Mouse (Mus musculus): ENCODE measurements at regions not wholly inside any gene's neighbourhood (a gene's known extent, or its start where the extent isn't known, plus 50 kb on each side); places are given as distances from the start of the nearest gene placed in this dataset.

DNA sequence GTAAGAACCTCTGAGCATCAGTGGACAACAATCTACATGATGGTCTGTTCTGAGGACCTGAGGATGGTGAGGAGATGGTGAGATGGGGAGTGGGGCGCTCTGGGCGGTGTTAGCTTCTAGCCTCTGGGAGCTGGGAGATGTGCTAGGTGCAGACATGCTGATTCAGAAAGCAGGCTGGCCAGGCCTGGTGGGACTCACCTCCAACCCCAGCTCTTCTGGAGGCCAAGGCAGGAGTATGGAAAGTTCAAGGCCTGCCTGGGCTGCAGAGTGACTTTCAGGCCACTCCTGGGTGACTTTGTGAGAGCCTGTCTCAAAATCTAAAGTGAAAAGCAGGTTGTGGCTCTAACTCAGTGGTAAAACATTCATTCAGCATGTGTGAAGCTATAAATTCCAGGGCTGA, 171.6 kb downstream of the Rab11fip4 start:
- Histone ChIP-seq H3K27me3 (no peaks in the 10 kb centered on the region), H3K4me3 (no peak overlapping the region), H3K9me3 (no peaks in the 10 kb centered on the region), H3K9ac (no peak overlapping the region), H3K36me3 (no peaks in the 10 kb centered on the region), H3K4me1 (peaks cover 5% of the 10 kb centered on the region; the same call in 1 of the 2 replicates), H3K4me2 (replicated peaks) (no peak overlapping the region), H3K27ac (no peak overlapping the region)
- ATAC-seq (ENCODE audit: insufficient number of reproducible peaks, insufficient read depth, low FRiP score, low TSS enrichment) = no peak
- WGBS = 95% methylated on average over 2 of the region's 2 CpGs

DNA sequence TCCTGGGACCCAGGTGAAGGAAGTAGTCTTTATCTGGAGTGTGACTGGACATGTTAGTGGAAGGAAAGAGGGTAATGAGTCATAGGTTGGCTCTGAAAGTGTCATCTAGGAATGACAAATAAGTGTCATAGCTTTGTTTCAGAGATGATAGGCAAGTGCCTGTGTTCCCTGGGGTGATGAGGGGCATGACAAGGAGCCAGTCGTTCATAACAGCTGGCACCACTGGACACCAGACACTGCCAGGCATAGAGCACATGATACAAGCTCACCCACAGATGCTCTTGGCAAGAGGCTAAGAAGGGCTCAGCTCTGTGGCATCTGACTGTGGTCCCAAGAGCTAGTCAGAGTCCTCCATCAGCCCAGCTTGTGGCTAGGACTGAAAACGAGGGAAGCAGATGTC, 171.0 kb downstream of the Rab11fip4 start:
- Histone ChIP-seq H3K36me3 (no peaks in the 10 kb centered on the region), H3K4me3 (no peak overlapping the region), H3K9me3 (no peaks in the 10 kb centered on the region), H3K4me1 (peaks cover 5% of the 10 kb centered on the region; the same call in 1 of the 2 replicates), H3K9ac (no peak overlapping the region), H3K27me3 (no peaks in the 10 kb centered on the region), H3K27ac (no peak overlapping the region), H3K4me2 (replicated peaks) (no peak overlapping the region)
- 45% methylated on average over 2 of the region's 2 CpGs for WGBS
- no peak for ATAC-seq (ENCODE audit: insufficient number of reproducible peaks, insufficient read depth, low FRiP score, low TSS enrichment)

DNA sequence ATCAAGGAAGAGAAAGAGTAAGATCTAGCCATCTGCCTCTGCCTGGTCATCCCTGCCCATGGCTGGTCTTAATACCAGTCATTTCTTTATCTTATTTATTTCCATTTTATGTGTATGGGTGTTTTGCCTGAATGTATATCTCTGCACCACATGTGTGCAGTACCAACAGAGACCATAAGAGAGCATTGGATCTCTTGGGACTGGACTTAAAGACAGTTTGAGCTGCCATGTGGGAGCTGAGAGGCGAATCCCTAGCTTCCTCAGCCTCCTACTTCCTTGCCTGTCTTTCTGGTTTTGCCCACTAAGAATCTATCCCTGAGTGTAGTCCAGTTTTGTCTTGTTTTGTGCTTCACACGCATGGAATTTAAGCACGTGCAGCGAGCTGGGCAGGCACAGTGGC, 169.5 kb downstream of the Rab11fip4 start:
- Histone ChIP-seq H3K9ac (no peak overlapping the region), H3K4me2 (replicated peaks) (no peak overlapping the region), H3K9me3 (no peaks in the 10 kb centered on the region), H3K27me3 (no peaks in the 10 kb centered on the region), H3K4me3 (no peak overlapping the region), H3K27ac (no peak overlapping the region), H3K36me3 (no peaks in the 10 kb centered on the region), H3K4me1 (peaks cover 3% of the 10 kb centered on the region; the same call in 1 of the 2 replicates)
- WGBS = 85% methylated on average over 4 of the region's 4 CpGs
- ATAC-seq (ENCODE audit: insufficient number of reproducible peaks, insufficient read depth, low FRiP score, low TSS enrichment) = no peak

DNA sequence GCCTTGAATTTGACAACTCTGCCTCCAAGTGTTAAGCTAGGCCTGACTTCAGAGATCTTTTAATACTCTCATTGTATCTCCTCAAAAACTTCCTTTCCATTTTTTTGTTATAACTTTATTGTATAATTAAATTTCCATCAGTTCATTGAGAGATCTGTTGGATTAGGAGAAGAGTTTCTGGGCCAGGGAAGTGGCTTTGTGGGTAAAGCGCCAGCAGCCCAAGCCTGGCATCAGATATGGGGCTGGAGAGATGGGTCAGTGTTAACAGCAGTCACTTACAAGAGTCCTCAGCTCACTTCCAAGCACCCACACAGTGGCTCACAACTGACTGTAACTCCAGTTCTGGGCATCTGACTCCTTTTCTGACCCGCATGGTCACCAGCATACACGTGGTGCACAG, 167.3 kb downstream of the Rab11fip4 start:
- no peak overlapping the region for H3K4me2 ChIP-seq (replicated peaks)
- H3K27ac ChIP-seq = no peak overlapping the region
- 98% methylated on average over 3 of the region's 3 CpGs for whole genome bisulfite sequencing
- no peak overlapping the region for H3K9ac ChIP-seq
- H3K27me3 ChIP-seq = no peaks in the 10 kb centered on the region
- H3K4me3 ChIP-seq = no peak overlapping the region
- no peak for ATAC-seq (ENCODE audit: insufficient number of reproducible peaks, insufficient read depth, low FRiP score, low TSS enrichment)
- no peaks in the 10 kb centered on the region for H3K9me3 ChIP-seq
- H3K4me1 ChIP-seq = no peaks in the 10 kb centered on the region
- no peaks in the 10 kb centered on the region for H3K36me3 ChIP-seq

DNA sequence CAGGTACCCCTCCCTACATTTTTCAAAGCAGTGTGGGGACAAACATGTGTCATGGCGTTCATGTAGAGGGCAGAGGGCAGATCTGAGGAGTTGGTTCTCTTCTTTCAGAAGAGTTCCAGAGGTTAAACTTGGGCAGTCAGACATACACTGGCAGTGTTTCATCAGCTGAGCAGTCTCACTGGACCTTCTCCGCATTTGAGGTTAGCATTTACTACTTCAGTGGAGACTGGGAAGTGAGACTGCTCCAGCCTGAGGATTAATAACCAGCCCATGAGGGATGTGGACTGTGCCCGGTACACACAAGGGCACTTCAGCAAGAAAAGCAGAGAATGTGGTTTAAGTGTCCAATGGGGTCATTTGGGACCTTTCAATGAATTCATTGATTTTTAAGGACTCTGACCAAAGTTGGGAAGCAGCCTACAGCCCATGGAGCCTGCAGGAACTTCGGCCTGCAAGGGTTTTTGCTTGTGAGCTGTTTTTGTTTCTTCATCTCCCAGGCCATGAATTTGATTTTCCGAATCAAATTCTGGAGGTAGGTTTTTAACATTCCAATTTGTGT, 166.6 kb downstream of the Rab11fip4 start:
- H3K9ac ChIP-seq = no peak overlapping the region
- H3K27ac ChIP-seq = no peak overlapping the region
- H3K4me3 ChIP-seq = no peak overlapping the region
- H3K4me2 ChIP-seq (replicated peaks) = no peak overlapping the region
- no peak for ATAC-seq (ENCODE audit: insufficient number of reproducible peaks, insufficient read depth, low FRiP score, low TSS enrichment)
- H3K9me3 ChIP-seq = no peaks in the 10 kb centered on the region
- WGBS = 73% methylated on average over 5 of the region's 5 CpGs
- H3K27me3 ChIP-seq = no peaks in the 10 kb centered on the region
- no peaks in the 10 kb centered on the region for H3K4me1 ChIP-seq
- no peaks in the 10 kb centered on the region for H3K36me3 ChIP-seq

DNA sequence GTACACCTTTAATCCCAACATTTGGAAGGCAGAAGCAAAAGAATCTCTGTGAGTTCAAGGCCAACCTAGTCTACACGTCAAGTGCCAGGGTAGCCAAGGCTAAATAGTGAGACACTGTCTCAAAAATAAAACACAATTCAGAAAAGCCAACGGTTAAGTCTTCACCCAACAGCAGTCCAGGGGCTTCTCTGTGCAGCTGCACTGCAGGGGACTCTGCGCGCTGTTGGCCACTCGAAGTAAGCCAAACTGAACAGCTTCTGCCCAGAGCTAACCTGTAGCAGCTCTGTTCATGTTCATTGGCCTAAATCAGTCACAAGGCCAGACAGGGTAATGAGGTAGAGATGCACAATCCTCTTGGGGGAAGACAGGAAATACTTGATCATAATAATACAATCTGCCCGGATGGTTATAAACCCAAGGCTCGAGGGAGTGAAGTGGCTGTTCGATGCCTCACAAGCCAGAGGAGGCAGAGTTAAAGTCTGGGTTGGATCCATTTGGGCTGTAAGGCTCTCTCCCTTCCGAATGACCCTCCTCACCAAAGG, 165.4 kb downstream of the Rab11fip4 start:
- no peak overlapping the region for H3K4me3 ChIP-seq
- H3K4me2 ChIP-seq (replicated peaks) = no peak overlapping the region
- no peak for ATAC-seq (ENCODE audit: insufficient number of reproducible peaks, insufficient read depth, low FRiP score, low TSS enrichment)
- H3K9me3 ChIP-seq = no peaks in the 10 kb centered on the region
- H3K36me3 ChIP-seq = no peaks in the 10 kb centered on the region
- H3K27me3 ChIP-seq = no peaks in the 10 kb centered on the region
- H3K9ac ChIP-seq = no peak overlapping the region
- no peaks in the 10 kb centered on the region for H3K4me1 ChIP-seq
- 80% methylated on average over 9 of the region's 9 CpGs for WGBS
- H3K27ac ChIP-seq = no peak overlapping the region

DNA sequence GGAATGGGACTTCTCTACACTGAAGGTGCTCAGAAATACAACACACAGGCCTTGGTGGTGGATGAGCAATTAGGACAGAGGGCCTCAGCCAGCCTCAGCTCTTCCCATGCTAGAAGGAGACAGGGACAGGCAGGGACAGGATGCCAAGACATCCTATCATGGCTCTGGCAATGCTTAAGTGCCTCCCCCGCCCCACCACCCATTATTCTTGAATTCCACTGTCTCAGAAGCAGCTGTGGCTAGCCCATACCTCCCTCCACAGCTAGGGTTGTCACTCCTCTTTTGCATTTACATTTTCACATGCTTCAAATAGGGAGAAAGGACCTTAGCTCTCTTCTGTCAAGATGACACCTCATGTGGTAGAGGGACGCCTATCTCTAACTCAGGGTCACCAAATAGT, 162.5 kb downstream of the Rab11fip4 start:
- Histone ChIP-seq H3K9ac (no peak overlapping the region), H3K27ac (no peak overlapping the region), H3K4me1 (no peaks in the 10 kb centered on the region), H3K36me3 (no peaks in the 10 kb centered on the region), H3K4me2 (replicated peaks) (no peak overlapping the region), H3K27me3 (no peaks in the 10 kb centered on the region), H3K4me3 (no peak overlapping the region), H3K9me3 (no peaks in the 10 kb centered on the region)
- ATAC-seq (ENCODE audit: insufficient number of reproducible peaks, insufficient read depth, low FRiP score, low TSS enrichment) = no peak
- WGBS = 87% methylated on average over 2 of the region's 2 CpGs

DNA sequence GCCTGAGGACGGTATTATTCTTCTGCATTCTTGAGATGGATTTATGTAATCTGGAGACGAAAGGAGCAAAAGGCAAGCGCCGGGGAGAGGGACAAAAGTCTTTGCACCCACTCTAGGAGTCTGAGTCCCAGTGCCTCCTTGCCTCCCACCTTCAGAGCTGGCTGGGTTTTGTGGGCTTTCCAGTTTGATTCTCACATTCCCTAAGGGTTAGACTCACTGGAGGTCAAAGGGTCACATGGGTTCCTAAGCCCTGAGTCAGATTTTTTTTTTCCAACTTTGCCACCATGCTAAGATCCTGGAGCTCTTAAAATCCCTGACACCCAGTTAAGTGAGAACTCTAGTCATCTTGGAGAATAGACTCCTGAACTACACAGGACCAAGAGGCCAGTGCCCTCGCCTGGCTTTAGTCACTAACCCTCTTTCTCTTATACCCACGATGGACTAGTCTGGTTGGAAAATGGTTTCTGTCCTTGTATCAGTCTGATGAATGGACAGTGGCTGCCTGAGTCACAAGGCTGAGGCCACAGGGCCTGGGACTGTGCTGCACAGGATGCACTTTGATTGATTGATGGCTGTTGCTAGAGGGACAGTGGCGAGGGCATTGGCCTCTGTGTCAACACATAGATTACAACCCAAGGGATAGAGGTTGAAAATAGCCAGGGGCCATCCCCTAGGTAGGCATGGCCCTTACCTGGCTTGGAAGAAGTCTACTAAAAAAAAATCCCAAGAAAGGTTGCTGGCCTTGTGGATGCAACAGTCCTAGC, 161.9 kb downstream of the Rab11fip4 start:
- no peak for ATAC-seq (ENCODE audit: insufficient number of reproducible peaks, insufficient read depth, low FRiP score, low TSS enrichment)
- 57% methylated on average over 7 of the region's 7 CpGs for WGBS

DNA sequence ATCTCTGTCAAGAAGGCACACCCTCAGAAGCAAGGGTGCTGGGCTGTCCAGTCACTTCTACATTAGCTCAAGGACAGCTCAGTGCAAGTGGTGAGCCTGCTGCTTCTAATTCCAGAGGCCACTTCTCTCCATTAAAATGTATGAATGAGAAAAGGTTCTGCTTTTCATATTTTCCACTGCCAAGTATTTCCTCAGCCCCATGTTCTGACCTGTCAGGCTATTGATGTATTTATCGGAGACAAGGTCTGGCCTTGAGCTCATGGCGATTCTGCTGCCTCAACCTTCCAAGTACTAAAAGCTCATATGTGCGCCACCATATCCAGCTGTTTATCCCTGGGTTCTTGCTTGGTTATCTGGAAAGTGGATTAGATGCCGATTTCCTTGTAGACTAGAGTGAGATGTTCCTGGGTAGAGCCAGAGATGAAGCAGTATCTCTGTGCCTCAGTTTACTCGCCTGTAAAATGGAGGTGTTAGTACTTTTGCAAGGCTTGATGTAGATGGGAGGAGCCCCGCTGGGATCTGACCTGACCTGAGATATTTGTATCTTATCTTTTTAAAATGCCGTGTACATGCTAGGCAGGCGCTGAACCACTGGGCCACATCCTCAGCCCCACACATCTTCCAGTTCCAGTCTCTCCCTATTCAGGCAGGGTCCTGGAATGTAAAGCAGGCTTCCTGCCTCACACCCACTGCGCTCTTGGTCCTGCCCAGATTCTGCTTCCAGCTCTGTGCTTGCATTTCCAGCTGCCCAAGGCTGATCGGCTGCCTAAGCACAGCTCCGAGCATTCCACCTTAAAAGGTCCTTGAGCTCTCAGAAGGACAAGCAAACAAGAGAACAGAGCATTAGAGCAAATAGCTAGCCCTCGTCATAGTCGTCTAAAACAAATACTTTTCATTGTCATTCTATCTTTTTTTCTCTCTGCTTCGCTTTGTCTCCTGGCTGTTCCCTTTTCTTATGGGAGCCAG, 161.0 kb downstream of the Rab11fip4 start:
- 62% methylated on average over 14 of the region's 14 CpGs for WGBS
- Histone ChIP-seq H3K27me3 (no peaks in the 10 kb centered on the region), H3K36me3 (no peaks in the 10 kb centered on the region), H3K4me3 (no peak overlapping the region), H3K4me2 (replicated peaks) (no peak overlapping the region), H3K9ac (no peak overlapping the region), H3K4me1 (no peaks in the 10 kb centered on the region), H3K9me3 (no peaks in the 10 kb centered on the region), H3K27ac (0 out of 2 replicates have a peak overlapping the region, but pooled peaks have one; percentile 2)
- ATAC-seq (ENCODE audit: insufficient number of reproducible peaks, insufficient read depth, low FRiP score, low TSS enrichment) = no peak

More for the DNA sequence above, 161.9 kb downstream of the Rab11fip4 start:
- Histone ChIP-seq H3K4me1 (no peaks in the 10 kb centered on the region), H3K4me3 (no peak overlapping the region), H3K9me3 (no peaks in the 10 kb centered on the region), H3K4me2 (replicated peaks) (no peak overlapping the region), H3K9ac (no peak overlapping the region), H3K36me3 (no peaks in the 10 kb centered on the region), H3K27me3 (no peaks in the 10 kb centered on the region), H3K27ac (0 out of 2 replicates have a peak overlapping the region, but pooled peaks have one; percentile 2)

DNA sequence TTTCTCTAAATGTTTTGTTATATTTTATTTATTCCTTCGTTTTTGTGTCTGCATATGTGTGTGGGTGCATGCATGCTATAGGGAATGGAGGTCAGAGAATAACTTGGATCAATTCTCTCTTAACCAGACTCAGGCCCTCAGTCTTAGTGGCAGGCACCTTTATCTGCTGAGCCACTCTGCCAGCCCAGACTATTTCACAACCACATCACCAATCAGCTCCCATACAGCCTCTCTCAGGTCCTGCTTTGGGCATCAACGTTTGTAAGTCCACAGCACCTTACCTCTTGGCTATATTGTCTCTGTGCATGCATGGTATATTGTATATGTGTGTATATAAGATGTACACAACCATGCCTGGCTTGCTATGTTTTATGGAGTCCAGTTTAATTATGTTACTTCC, 159.9 kb downstream of the Rab11fip4 start:
- 81% methylated on average over 2 of the region's 2 CpGs for WGBS

DNA sequence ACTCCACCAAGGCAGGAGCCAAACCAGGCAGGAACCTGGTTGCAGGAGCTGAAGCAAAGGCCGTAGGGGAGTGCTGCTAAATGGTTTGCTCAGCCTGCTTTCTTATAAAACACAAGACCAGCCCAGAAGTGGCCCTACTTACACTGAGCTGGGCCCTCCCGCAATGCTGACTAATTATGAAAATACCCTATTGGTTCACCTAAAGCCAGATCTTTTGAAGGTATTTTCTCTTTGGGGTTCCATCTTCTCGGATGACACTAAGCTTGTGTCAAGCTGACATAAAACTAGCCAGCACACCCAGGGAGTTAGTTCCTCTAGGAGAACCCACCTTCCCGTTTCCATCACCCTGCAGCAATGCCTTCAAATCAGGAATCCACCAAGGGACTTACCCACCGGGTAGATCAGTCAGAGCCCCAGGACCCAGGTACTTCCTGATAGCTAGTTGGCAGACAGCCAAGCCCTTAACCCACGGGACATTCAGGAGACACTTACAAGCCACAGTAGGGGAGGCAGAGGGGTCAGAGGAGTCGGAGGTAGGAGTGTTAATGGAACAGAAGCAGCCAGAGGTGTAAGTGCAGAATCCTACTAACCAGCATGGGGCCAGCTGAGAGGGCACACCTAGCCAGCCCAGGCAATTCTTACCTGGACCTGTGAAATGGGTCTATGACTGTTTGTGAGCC, 158.9 kb downstream of the Rab11fip4 start:
- no peak overlapping the region for H3K27ac ChIP-seq
- no peak overlapping the region for H3K4me2 ChIP-seq (replicated peaks)
- ATAC-seq (ENCODE audit: insufficient number of reproducible peaks, insufficient read depth, low FRiP score, low TSS enrichment) = no peak
- no peaks in the 10 kb centered on the region for H3K4me1 ChIP-seq
- H3K27me3 ChIP-seq = no peaks in the 10 kb centered on the region
- H3K4me3 ChIP-seq = no peak overlapping the region
- no peak overlapping the region for H3K9ac ChIP-seq
- H3K36me3 ChIP-seq = no peaks in the 10 kb centered on the region
- H3K9me3 ChIP-seq = 0 out of 2 replicates have a peak, but pooled peaks cover 3% of the 10 kb centered on the region
- WGBS = 67% methylated on average over 7 of the region's 7 CpGs

More for the DNA sequence above, 159.9 kb downstream of the Rab11fip4 start:
- no peak overlapping the region for H3K27ac ChIP-seq
- H3K27me3 ChIP-seq = no peaks in the 10 kb centered on the region
- 0 out of 2 replicates have a peak, but pooled peaks cover 3% of the 10 kb centered on the region for H3K9me3 ChIP-seq
- H3K9ac ChIP-seq = no peak overlapping the region
- ATAC-seq (ENCODE audit: insufficient number of reproducible peaks, insufficient read depth, low FRiP score, low TSS enrichment) = no peak
- H3K4me2 ChIP-seq (replicated peaks) = no peak overlapping the region
- H3K4me3 ChIP-seq = no peak overlapping the region
- H3K36me3 ChIP-seq = no peaks in the 10 kb centered on the region
- no peaks in the 10 kb centered on the region for H3K4me1 ChIP-seq

Measured in embryonic facial prominence, embryonic 12.5 days (tissue).